Mouse (Mus musculus): ENCODE data around the gene Hnrnpa1. TPM values are rescaled to one million over a fixed set of nuclear protein-coding genes. Genes with fewer than 3 reads are reported as not detected.
A peak's percentile ranks its signal among the peaks of the same experiment; 100 is the strongest.

Gene Hnrnpa1
- polyA plus RNA-seq, 1 experiment from 2014 or later, result 1,025 TPM

MicroRNA genes within 50 kb of the gene (microRNA counts, 519-probe panel; counts per million panel counts)
- microRNA mmu-miR-148b, result 2,854 counts per million, percentile 73 among the panel's probes with 10 or more counts

Small RNA genes lying within 50 kb of the gene (microRNA-seq; reads per million reads assigned to microRNA genes)
- gene Mir148b, result 137 reads per million, percentile 61 among the genes with 10 or more reads in this experiment

Other genes starting within 250 kb of the Hnrnpa1 start
- gene Hoxc8, start 249.8 kb upstream of the Hnrnpa1 start, polyA plus RNA-seq (2015; fragmentation: Nextera tagmentation; extraction: Ambion mirVana), result 8.7 and 11.1 TPM in 2 replicates
- 10.9 and 11.0 TPM in 2 replicates for gene Hoxc6, start 242.2 kb upstream of the Hnrnpa1 start, polyA plus RNA-seq (2015; fragmentation: Nextera tagmentation; extraction: Ambion mirVana)
- 7.9 and 10.2 TPM in 2 replicates for gene Hoxc4, start 221.5 kb upstream of the Hnrnpa1 start, polyA plus RNA-seq (2015; fragmentation: Nextera tagmentation; extraction: Ambion mirVana)
- 17.7 and 18.0 TPM in 2 replicates for gene Smug1, start 73.3 kb upstream of the Hnrnpa1 start, polyA plus RNA-seq (2015; fragmentation: Nextera tagmentation; extraction: Ambion mirVana)
- gene Cbx5, start 616 bp upstream of the Hnrnpa1 start, polyA plus RNA-seq (2015; fragmentation: Nextera tagmentation; extraction: Ambion mirVana), result 124 and 125 TPM in 2 replicates
- gene Nfe2, start 18.0 kb downstream of the Hnrnpa1 start, polyA plus RNA-seq (2015; fragmentation: Nextera tagmentation; extraction: Ambion mirVana), result 5.1 and 6.2 TPM in 2 replicates
- gene Copz1, start 32.3 kb downstream of the Hnrnpa1 start, polyA plus RNA-seq (2015; fragmentation: Nextera tagmentation; extraction: Ambion mirVana), result 298 and 300 TPM in 2 replicates
- gene Gpr84, start 70.2 kb downstream of the Hnrnpa1 start, polyA plus RNA-seq (2015; fragmentation: Nextera tagmentation; extraction: Ambion mirVana), result 0.42 and 0.48 TPM in 2 replicates
- gene Zfp385a, start 99.7 kb downstream of the Hnrnpa1 start, polyA plus RNA-seq (2015; fragmentation: Nextera tagmentation; extraction: Ambion mirVana), result 12.5 and 14.4 TPM in 2 replicates
- gene Itga5, start 126.3 kb downstream of the Hnrnpa1 start, polyA plus RNA-seq (2015; fragmentation: Nextera tagmentation; extraction: Ambion mirVana), result 32.8 and 41.3 TPM in 2 replicates
- gene Gtsf1, start 190.0 kb downstream of the Hnrnpa1 start, polyA plus RNA-seq (2015; fragmentation: Nextera tagmentation; extraction: Ambion mirVana), result not detected in 2 replicates
- gene Gtsf2, start 208.0 kb downstream of the Hnrnpa1 start, polyA plus RNA-seq (2015; fragmentation: Nextera tagmentation; extraction: Ambion mirVana), result not detected in 2 replicates
- gene Nckap1l, start 213.4 kb downstream of the Hnrnpa1 start, polyA plus RNA-seq (2015; fragmentation: Nextera tagmentation; extraction: Ambion mirVana), result 1.7 and 1.9 TPM in 2 replicates

All from kidney, embryonic 15.5 days (tissue).